Mouse (Mus musculus) cortical plate, adult 2 months (tissue): Measurements from ENCODE around the gene Vwa8.

Source experiments
- CTCF ChIP-seq: fragments of 200-500 bp; IDR thresholded peaks from 2 replicates; pipeline ENCODE4 v1.5.1; 2011; ENCODE audit warnings: mild to moderate bottlenecking, control low read depth, low read length; ENCODE audit not compliant: insufficient read depth; ENCODE audit errors: extremely low read depth
- POLR2A ChIP-seq: fragments of 200-500 bp; IDR thresholded peaks from 2 replicates; pipeline ENCODE4 v1.6.1; 2011; ENCODE audit warnings: mild to moderate bottlenecking, low read length, control low read depth; ENCODE audit not compliant: insufficient read depth; ENCODE audit errors: extremely low read depth

DNA sequence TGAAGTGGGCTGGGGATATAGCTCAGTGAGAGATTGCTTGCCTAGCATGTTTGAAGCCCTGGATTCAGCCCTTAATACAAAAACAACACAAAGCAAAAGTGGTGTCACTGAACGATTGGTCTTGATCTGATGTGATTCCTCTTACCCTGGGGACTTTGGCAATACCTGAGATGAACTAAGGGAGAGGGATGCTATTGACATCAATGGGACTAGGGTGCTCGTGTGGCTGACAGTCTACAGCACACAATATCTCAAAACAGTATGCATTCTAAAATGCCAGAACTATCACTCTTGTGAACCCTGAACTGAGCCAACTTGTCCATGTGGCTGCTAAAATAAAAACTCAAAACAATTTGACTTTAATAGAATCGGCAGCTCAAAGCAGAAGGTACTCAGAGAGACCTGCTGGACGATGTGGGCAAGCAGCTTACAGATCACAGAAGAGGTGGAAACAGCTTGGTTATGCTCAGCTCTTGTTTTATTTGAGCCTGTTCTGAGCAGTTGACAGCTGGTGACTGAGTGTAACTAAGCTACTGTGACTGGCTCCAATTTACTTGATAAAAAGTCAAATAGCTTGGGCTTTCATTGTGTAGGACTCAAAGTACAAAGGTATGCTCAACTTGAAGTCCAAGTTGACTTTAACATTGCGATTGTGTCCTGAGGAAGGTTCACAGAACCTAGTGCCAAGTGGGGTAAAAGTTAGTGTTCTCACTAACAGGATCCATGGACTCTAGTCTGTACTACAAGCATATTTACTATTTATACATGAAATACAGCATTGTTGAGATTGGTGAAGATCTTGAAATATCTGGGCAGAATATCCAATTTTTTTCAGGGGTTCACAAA, 3.8 kb downstream of the Vwa8 start:
- TF ChIP-seq POLR2A: no peak
- no peak for TF ChIP-seq CTCF
